24 mouse cellular contexts compared by ENCODE assay signal in the genomic region with DNA sequence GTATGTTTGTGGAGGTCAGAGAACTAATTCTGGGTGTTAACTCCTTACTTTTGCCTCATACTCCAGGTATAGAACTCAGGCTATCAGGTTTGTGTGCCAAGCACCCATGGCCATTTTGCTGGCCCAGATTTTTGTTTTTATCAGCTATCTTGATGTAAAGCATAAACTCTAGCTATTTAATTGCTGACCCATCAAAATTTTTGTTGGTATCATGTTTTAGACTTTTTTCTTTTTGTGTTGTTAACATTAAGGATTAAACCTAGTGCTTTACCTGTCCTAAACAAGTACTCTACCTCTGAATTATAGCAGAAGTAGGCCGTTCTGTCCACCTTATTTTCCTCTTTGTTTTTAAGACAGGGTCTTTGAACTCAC. TPM values are rescaled to one million over a fixed set of nuclear protein-coding genes. Genes with fewer than 3 reads are reported as not detected.
DNase-seq lines count a peak whose midpoint lies in the region; TF ChIP-seq lines count a peak whose summit lies in the region.
"Had no signal": no experiment of that assay in that cellular context is flagged by ENCODE, and none has a peak within 500 bp of the region (broad histone marks: within the 10 kb centered on the region; RNA-seq: fewer than 3 reads in every experiment).

No protein-coding gene starts in this region.

- no peak for DNase-seq in gastrocnemius, adult 2 months
- no peak for DNase-seq in gastrocnemius, postnatal 4 days (ENCODE audit: low spot score in 2 of 2)
- DNase-seq in A20 (ENCODE audit: low read depth, low spot score) (peak; percentile 24), MEL (ENCODE audit: low read depth, low spot score) (no peak)
- no peak for DNase-seq in left cerebral cortex, postnatal 25 days (ENCODE audit: low spot score in 2 of 2)
- no peak for DNase-seq in spleen, postnatal 10 days (ENCODE audit: low spot score in 2 of 2)
- DNase-seq: adrenal gland, adult 8-10 months; adrenal gland, postnatal 36 days; cerebellum, adult 11 months; cerebellum, adult 2 months; cerebellum, adult 9-11 months; cerebellum, postnatal 25 days; forebrain, postnatal 0 days; gastrocnemius, postnatal 25 days had no signal

- 85% methylated on average over 1 of the region's 1 CpGs for WGBS in macrophage (ENCODE audit: missing documents)

- no peak overlapping the region for H3K9ac ChIP-seq in MEL (ENCODE audit: control insufficient read depth, low read depth, low read length, poor library complexity, severe bottlenecking)
- H3K9ac ChIP-seq: embryonic facial prominence, embryonic 12.5 days; embryonic facial prominence, embryonic 15.5 days; forebrain, postnatal 0 days; hindbrain, embryonic 13.5 days; intestine, embryonic 15.5 days had no signal

- H3K4me3 ChIP-seq in gastrocnemius, adult 2 months = no peak overlapping the region
- H3K4me3 ChIP-seq in MEL (ENCODE audit: control insufficient read depth in 1 of 2, insufficient read depth in 1 of 2, low read depth in 2 of 2, low read length in 2 of 2) = no peak overlapping the region
- H3K4me3 ChIP-seq in macrophage (ENCODE audit: inconsistent target) = no peak overlapping the region
- H3K4me3 ChIP-seq: embryonic facial prominence, embryonic 12.5 days; embryonic facial prominence, embryonic 15.5 days; hindbrain, embryonic 10.5 days; hindbrain, embryonic 13.5 days; intestine, embryonic 15.5 days had no signal

- TF ChIP-seq POLR2A in MEL (IDR thresholded peaks at IDR 0.05; ENCODE audit: control insufficient read depth in 1 of 2, insufficient read depth in 1 of 2, low read depth in 1 of 2, low read length in 2 of 2, poor library complexity in 1 of 2) = no peak

- TF ChIP-seq CTCF in gastrocnemius, adult 2 months (IDR thresholded peaks at IDR 0.05) = no peak
- TF ChIP-seq CTCF in MEL (IDR thresholded peaks at IDR 0.05 in 2 of 3, conservative IDR thresholded peaks at IDR 0.05 in 1 of 3; ENCODE audit: control insufficient read depth in 1 of 3, insufficient read depth in 1 of 3, low read depth in 2 of 3, low read length in 3 of 3, poor library complexity in 1 of 3, severe bottlenecking in 1 of 3) = no peak

- no peak for TF ChIP-seq RAD21 in MEL (IDR thresholded peaks at IDR 0.05; ENCODE audit: low read depth, low read length)

- TF ChIP-seq EP300 in MEL (IDR thresholded peaks at IDR 0.05; ENCODE audit: low read depth in 1 of 2, low read length in 2 of 2) = no peak

- intact Hi-C loops in gastrocnemius, adult 2 months (cut with DNase I) = no loop called here
- intact Hi-C loops in left cerebral cortex, postnatal 25 days (cut with DNase I) = no loop called here

- H3K36me3 ChIP-seq in MEL (ENCODE audit: control insufficient read depth in 1 of 2, insufficient read depth in 2 of 2, low read length in 2 of 2) (peaks cover 2 to 33% of the 10 kb centered on the region in 2 experiments; a peak in 3 of 4 replicates), macrophage (ENCODE audit: inconsistent target) (peaks cover 7% of the 10 kb centered on the region; the same call in 1 of the 2 replicates)

- no peaks in the 10 kb centered on the region for H3K27me3 ChIP-seq in MEL (ENCODE audit: control insufficient read depth in 1 of 2, insufficient read depth in 2 of 2, low read length in 2 of 2)
- H3K27me3 ChIP-seq: embryonic facial prominence, embryonic 12.5 days; embryonic facial prominence, embryonic 15.5 days; hindbrain, embryonic 13.5 days; intestine, embryonic 15.5 days had no signal

- H3K4me1 ChIP-seq in MEL (ENCODE audit: control insufficient read depth in 1 of 2, insufficient read depth in 2 of 2, low read length in 2 of 2) = no peaks in the 10 kb centered on the region
- H3K4me1 ChIP-seq: embryonic facial prominence, embryonic 12.5 days; embryonic facial prominence, embryonic 15.5 days; hindbrain, embryonic 10.5 days; hindbrain, embryonic 13.5 days; intestine, embryonic 15.5 days had no signal

- H3K9me3 ChIP-seq in MEL (replicated peaks; ENCODE audit: insufficient read depth, low read length) = no peaks in the 10 kb centered on the region; the same call in 1 of the 2 replicates
- H3K9me3 ChIP-seq: embryonic facial prominence, embryonic 12.5 days; embryonic facial prominence, embryonic 15.5 days; hindbrain, embryonic 10.5 days; hindbrain, embryonic 13.5 days; intestine, embryonic 15.5 days had no signal

- peaks cover 7% of the 10 kb centered on the region; the same call in 1 of the 2 replicates for H3K79me2 ChIP-seq in MEL (ENCODE audit: control insufficient read depth, insufficient read depth, low read length, poor library complexity)
- peaks cover 94% of the 10 kb centered on the region for H3K79me2 ChIP-seq in macrophage (ENCODE audit: inconsistent target)

- H3K27ac ChIP-seq in gastrocnemius, adult 2 months = peak overlapping the region; percentile 6; the same call in 1 of the 2 replicates
- H3K27ac ChIP-seq in MEL (ENCODE audit: control insufficient read depth, low read depth, low read length) (no peak overlapping the region), macrophage (peak overlapping the region; percentile 29; the same call in 1 of the 2 replicates)
- H3K27ac ChIP-seq: embryonic facial prominence, embryonic 12.5 days; embryonic facial prominence, embryonic 15.5 days; hindbrain, embryonic 10.5 days; hindbrain, embryonic 13.5 days; intestine, embryonic 15.5 days had no signal

TF ChIP-seq in MEL, 35 proteins besides CTCF, POLR2A, EP300 and RAD21:
- TF ChIP-seq MAFK (IDR thresholded peaks at IDR 0.05; ENCODE audit: borderline replicate concordance, low read depth, low read length) (peak; percentile 54; the same call in 1 of the 2 replicates), ZC3H11A (IDR thresholded peaks at IDR 0.05; ENCODE audit: low read depth, low read length) (no peak), MYC (IDR thresholded peaks at IDR 0.05; ENCODE audit: low read depth, low read length) (no peak), NELFE (IDR thresholded peaks at IDR 0.05; ENCODE audit: low read depth, low read length) (no peak)

RNA-seq across cellular contexts. Expression of a gene that starts 10.0 kb away (rescaled TPM):
- total RNA-seq in gastrocnemius, adult 2 months (2021) = 10 to 100 TPM; 48.0 to 52.0 TPM
- total RNA-seq in gastrocnemius, postnatal 4 days (2021) = 10 to 100 TPM; 60.9 to 65.5 TPM
- 23.7 and 26.7 TPM in 2 replicates for total RNA-seq in MEL (2012; rRNA removed)
- 10 to 100 TPM in 1 of 2 experiments, not detected in 1; 22.7 TPM for polyA plus RNA-seq in MEL (2012; ENCODE audit: insufficient read depth in 1 of 2, insufficient read length in 2 of 2, low read depth in 1 of 2, low replicate concordance in 2 of 2, missing spikeins in 1 of 2)
- total RNA-seq in macrophage (2018; cell fraction: chromatin; rRNA removed) = 10 to 100 TPM; 26.9 to 74.0 (median 46.1) TPM
- total RNA-seq in macrophage (2018; cell fraction: cytosol; rRNA removed) = 10 to 100 TPM; 61.2 to 90.0 (median 78.2) TPM
- total RNA-seq in macrophage (2018; cell fraction: nucleus; rRNA removed) = 10 to 100 TPM; 32.9 to 93.9 (median 55.4) TPM
- 66.5 to 84.2 TPM (median 67.4 TPM) in 3 replicates for polyA plus RNA-seq in macrophage (2018)
- total RNA-seq in left cerebral cortex, postnatal 25 days (2021) = 100 to 1,000 TPM; 129 to 130 TPM

RNA-seq across cellular contexts. Expression of a gene that starts 25.9 kb away (rescaled TPM):
- under 1 TPM; 0.06 to 0.10 TPM for total RNA-seq in gastrocnemius, adult 2 months (2021)
- under 1 TPM; 0.70 to 0.78 TPM for total RNA-seq in gastrocnemius, postnatal 4 days (2021)
- total RNA-seq in MEL (2012; rRNA removed) = not detected in 2 replicates
- polyA plus RNA-seq in MEL (2012; ENCODE audit: insufficient read depth in 1 of 2, insufficient read length in 2 of 2, low read depth in 1 of 2, low replicate concordance in 2 of 2, missing spikeins in 1 of 2) (not detected), macrophage (2018) (not detected in 3 replicates)
- total RNA-seq in macrophage (2018; cell fraction: chromatin; rRNA removed) = under 1 TPM in 2 of 26 experiments, not detected in 24; 0.33 to 0.34 TPM
- total RNA-seq in macrophage (2018; cell fraction: cytosol; rRNA removed) = under 1 TPM in 3 of 26 experiments, not detected in 23; 0.04 to 0.06 (median 0.04) TPM
- under 1 TPM in 1 of 26 experiments, not detected in 25; 0.17 TPM for total RNA-seq in macrophage (2018; cell fraction: nucleus; rRNA removed)
- total RNA-seq in left cerebral cortex, postnatal 25 days (2021) = under 1 TPM; 0.11 to 0.48 TPM
- total RNA-seq: common myeloid progenitor, adult 5-6 weeks; granulocyte monocyte progenitor cell, adult 5-6 weeks had no signal

RNA-seq across cellular contexts. Expression of a gene that starts 50.3 kb away (rescaled TPM):
- total RNA-seq in gastrocnemius, adult 2 months (2021) = not detected
- not detected for total RNA-seq in gastrocnemius, postnatal 4 days (2021)
- total RNA-seq in MEL (2012; rRNA removed) = 0.07 and 0.08 TPM in 2 replicates
- polyA plus RNA-seq in MEL (2012; ENCODE audit: insufficient read depth in 1 of 2, insufficient read length in 2 of 2, low read depth in 1 of 2, low replicate concordance in 2 of 2, missing spikeins in 1 of 2) (under 1 TPM in 1 of 2 experiments, not detected in 1; 0.04 TPM), macrophage (2018) (not detected in 3 replicates)
- total RNA-seq in macrophage (2018; cell fraction: chromatin; rRNA removed) = not detected
- not detected for total RNA-seq in macrophage (2018; cell fraction: cytosol; rRNA removed)
- not detected for total RNA-seq in macrophage (2018; cell fraction: nucleus; rRNA removed)
- not detected for total RNA-seq in left cerebral cortex, postnatal 25 days (2021)
- total RNA-seq: adrenal gland, adult 8-10 months; adrenal gland, postnatal 36 days; common myeloid progenitor, adult 5-6 weeks; forebrain, postnatal 0 days; gastrocnemius, postnatal 25 days; granulocyte monocyte progenitor cell, adult 5-6 weeks; heart, adult 8-10 months; heart, postnatal 25 days had no signal
- polyA plus RNA-seq: cerebellum, adult 2 months had no signal
